In the genomic region with DNA sequence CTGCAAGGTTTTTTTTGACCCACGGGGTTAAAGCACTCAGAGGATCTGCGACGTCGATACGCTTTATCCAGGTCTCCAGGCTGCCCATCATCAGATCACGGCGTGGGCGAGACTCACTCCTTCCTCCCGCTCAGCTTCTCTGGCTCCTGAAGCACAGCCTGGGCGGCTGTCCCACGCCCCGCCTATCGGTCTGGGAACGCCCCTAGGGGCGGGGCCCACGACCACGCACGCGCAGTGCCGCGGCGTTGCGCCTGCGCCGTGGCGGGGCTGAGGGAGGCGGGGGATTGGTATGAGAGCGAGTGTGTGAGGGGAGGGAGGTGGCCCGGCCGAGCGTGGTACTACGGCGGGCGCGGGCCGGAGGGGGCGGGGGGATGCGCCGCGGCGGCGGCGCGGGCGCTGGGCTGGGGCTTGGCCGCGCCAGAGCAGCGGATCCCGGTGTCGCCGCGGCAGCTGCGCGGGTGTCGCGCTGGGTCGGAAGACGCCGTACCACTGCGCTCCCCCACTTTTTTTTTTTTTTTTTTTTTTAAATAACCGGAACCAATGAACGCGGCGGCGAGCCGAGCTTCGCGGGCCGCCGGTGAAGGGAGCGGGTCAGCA, we compare ENCODE assay signal across 8 mouse cellular contexts. TPM values are rescaled to one million over a fixed set of nuclear protein-coding genes. Genes with fewer than 3 reads are reported as not detected.
DNase-seq lines count a peak whose midpoint lies in the region; ATAC-seq and TF ChIP-seq lines count a peak whose summit lies in the region.

A gene (plus strand): TSS at position 354 of the 597 bp plus-strand sequence.

- peak; percentile 97 for DNase-seq in A20 (ENCODE audit: low read depth, low spot score)
- DNase-seq in heart, embryonic 10.5 days (ENCODE audit: low spot score), result peak; percentile 97
- peak; percentile 94 for DNase-seq in liver
- peak; percentile 93 to 97 for DNase-seq in spleen, postnatal 4 days (ENCODE audit: low spot score in 2 of 2)

- peak within 1 kb of the TSS; percentile 24 for H3K27ac ChIP-seq in bone marrow macrophage, adult 2 months (ENCODE audit: insufficient read depth, low read depth, low read length)
- H3K27ac ChIP-seq in embryonic fibroblast, embryonic 13.5 days (ENCODE audit: insufficient read depth, low read length), result peak within 1 kb of the TSS; percentile 38
- H3K27ac ChIP-seq in heart, embryonic 10.5 days, result peak within 1 kb of the TSS; percentile 93
- H3K27ac ChIP-seq in kidney, embryonic 15.5 days, result peak within 1 kb of the TSS; percentile 95

- peak within 1 kb of the TSS; percentile 92 for H3K9ac ChIP-seq in kidney, embryonic 15.5 days

- 0 out of 2 replicates have a peak, but pooled peaks have one; percentile 38 for TF ChIP-seq POLR2A in bone marrow macrophage, adult 2 months (IDR thresholded peaks at IDR 0.05; ENCODE audit: borderline replicate concordance, low read depth, low read length)
- TF ChIP-seq POLR2A in embryonic fibroblast, embryonic 13.5 days (IDR thresholded peaks at IDR 0.05; ENCODE audit: low read depth, low read length), result peak; percentile 89

- peak within 1 kb of the TSS; percentile 70 for H3K4me2 ChIP-seq in kidney, embryonic 15.5 days

- H3K36me3 ChIP-seq in heart, embryonic 10.5 days, result no peaks in the 10 kb centered on the region
- no peaks in the 10 kb centered on the region for H3K36me3 ChIP-seq in kidney, embryonic 15.5 days

- WGBS in heart, embryonic 10.5 days, result 0% methylated on average over 61 of the region's 71 CpGs
- WGBS in kidney, embryonic 15.5 days, result under 1% methylated on average over 68 of the region's 71 CpGs

- H3K27me3 ChIP-seq in heart, embryonic 10.5 days (ENCODE audit: insufficient read depth, poor library complexity, severe bottlenecking), result no peaks in the 10 kb centered on the region
- no peaks in the 10 kb centered on the region for H3K27me3 ChIP-seq in kidney, embryonic 15.5 days

- H3K4me1 ChIP-seq in bone marrow macrophage, adult 2 months (ENCODE audit: control insufficient read depth, insufficient read depth, low read length), result peaks cover 17% of the 10 kb centered on the region
- 0 out of 2 replicates have a peak, but pooled peaks cover 8% of the 10 kb centered on the region for H3K4me1 ChIP-seq in embryonic fibroblast, embryonic 13.5 days (ENCODE audit: control insufficient read depth, insufficient read depth, low read length)
- H3K4me1 ChIP-seq in heart, embryonic 10.5 days, result peaks cover 14% of the 10 kb centered on the region
- peaks cover 29% of the 10 kb centered on the region for H3K4me1 ChIP-seq in kidney, embryonic 15.5 days

- no peaks in the 10 kb centered on the region for H3K9me3 ChIP-seq in heart, embryonic 10.5 days
- no peaks in the 10 kb centered on the region for H3K9me3 ChIP-seq in kidney, embryonic 15.5 days (replicated peaks)

- H3K4me3 ChIP-seq in bone marrow macrophage, adult 2 months (ENCODE audit: insufficient read depth, low read length), result peak within 1 kb of the TSS; percentile 84
- H3K4me3 ChIP-seq in embryonic fibroblast, embryonic 13.5 days (ENCODE audit: insufficient read depth, low read length), result peak within 1 kb of the TSS; percentile 95
- peak within 1 kb of the TSS; percentile 90 for H3K4me3 ChIP-seq in heart, embryonic 10.5 days
- H3K4me3 ChIP-seq in kidney, embryonic 15.5 days (replicated peaks), result peak within 1 kb of the TSS; percentile 96

- TF ChIP-seq CTCF in bone marrow macrophage, adult 2 months (IDR thresholded peaks at IDR 0.05; ENCODE audit: low read depth, low read length), result no peak
- no peak for TF ChIP-seq CTCF in embryonic fibroblast, embryonic 13.5 days (IDR thresholded peaks at IDR 0.05; ENCODE audit: borderline replicate concordance, insufficient read depth, low read length)

- ATAC-seq in kidney, embryonic 15.5 days (replicated peaks; ENCODE audit: low FRiP score), result peak; percentile 96
- peak; percentile 71 for ATAC-seq in monocyte, adult 5-6 weeks (replicated peaks; ENCODE audit: insufficient number of reproducible peaks, low FRiP score, low TSS enrichment, poor library complexity, severe bottlenecking)

RNA-seq across cellular contexts. Expression of the gene that starts here (rescaled TPM):
- 33.3 and 37.9 TPM in 2 replicates for polyA plus RNA-seq in bone marrow macrophage, adult 2 months (2012; ENCODE audit: insufficient read depth, insufficient read length, missing spikeins)
- 36.1 and 37.4 TPM in 2 replicates for polyA plus RNA-seq in embryonic fibroblast, embryonic 13.5 days (2011; ENCODE audit: insufficient read length, low read depth, missing spikeins)
- polyA plus RNA-seq in heart, embryonic 10.5 days (2016; fragmentation: Nextera tagmentation; extraction: Ambion mirVana), result 12.5 and 15.2 TPM in 2 replicates
- 19.6 and 22.6 TPM in 2 replicates for polyA plus RNA-seq in kidney, embryonic 15.5 days (2015; fragmentation: Nextera tagmentation; extraction: Ambion mirVana)
- total RNA-seq in monocyte, adult 5-6 weeks (2017), result 49.7 to 63.6 TPM (median 59.8 TPM) in 3 replicates

Comparison
In these comparisons a context has a peak if more than half of its experiments do, and no peak if none do; other contexts are left out.
1. Peak in every context shown above with its lines: DNase-seq, ATAC-seq, H3K4me3 ChIP-seq and H3K27ac ChIP-seq.
2. H3K27ac ChIP-seq: peak in every context shown above with its lines; median percentile 95 in kidney, embryonic 15.5 days; 93 in heart, embryonic 10.5 days; 38 in embryonic fibroblast, embryonic 13.5 days; 24 in bone marrow macrophage, adult 2 months.